16 mouse cellular contexts compared by ENCODE assay signal in the genomic region with DNA sequence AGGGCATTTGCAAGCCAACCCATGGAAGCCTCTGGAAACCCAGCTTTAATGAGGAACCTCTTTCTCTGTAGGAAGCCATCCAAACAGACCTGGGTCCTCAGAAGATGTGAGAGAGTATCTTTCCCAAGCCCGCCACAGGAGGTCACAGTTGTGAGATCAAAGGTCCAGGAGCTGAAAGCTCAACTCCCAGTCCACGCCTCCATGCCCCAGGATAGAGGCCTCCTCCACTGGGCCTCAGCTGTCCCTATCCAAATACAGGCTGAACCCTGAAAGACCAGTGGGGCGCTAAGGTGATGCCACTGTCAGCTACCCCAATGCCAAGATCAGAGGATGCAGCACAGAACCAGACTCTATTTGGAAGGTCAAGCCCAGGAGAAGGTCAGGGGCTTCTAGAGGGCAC. TPM values are rescaled to one million over a fixed set of nuclear protein-coding genes. Genes with fewer than 3 reads are reported as not detected.
"Had no signal": no experiment of that assay in that cellular context is flagged by ENCODE, and none has a peak within 500 bp of the region (broad histone marks: within the 10 kb centered on the region; RNA-seq: fewer than 3 reads in every experiment).

No protein-coding gene starts in this region.

- H3K4me3 ChIP-seq: layer of hippocampus, adult 2 months; limb, embryonic 12.5 days had no signal

- ATAC-seq: inflammation-experienced regulatory T-cells, adult 6 months; intestine, postnatal 0 days; lung, postnatal 0 days had no signal

- DNase-seq: kidney, postnatal 36 days; liver; lung, adult 2 months; lung, postnatal 36 days; midbrain, embryonic 14.5 days; right cerebral cortex, adult 18-20 months; right cerebral cortex, postnatal 25 days; thymus, postnatal 36 days had no signal

- H3K36me3 ChIP-seq: limb, embryonic 12.5 days had no signal

- H3K9ac ChIP-seq: limb, embryonic 12.5 days; liver, embryonic 14.5 days had no signal

- H3K27me3 ChIP-seq: limb, embryonic 12.5 days had no signal

- H3K27ac ChIP-seq: layer of hippocampus, adult 2 months; limb, embryonic 12.5 days; liver, embryonic 14.5 days had no signal

- H3K4me2 ChIP-seq: limb, embryonic 12.5 days had no signal

- H3K9me3 ChIP-seq: limb, embryonic 12.5 days had no signal

RNA-seq across cellular contexts. Expression of gene Omp, which starts 2.7 kb away (rescaled TPM):
- total RNA-seq: monocyte, adult 5-6 weeks had no signal
- polyA plus RNA-seq: inflammation-experienced regulatory T-cells, adult 6 months had no signal

RNA-seq across cellular contexts. Expression of gene B3gnt6, which starts 56.6 kb away (rescaled TPM):
- total RNA-seq: monocyte, adult 5-6 weeks had no signal
- polyA plus RNA-seq: limb, embryonic 12.5 days; stomach, embryonic 16.5 days had no signal
